Mouse (Mus musculus) intestine, embryonic 14.5 days (tissue): ENCODE measurements around the gene Espn. TPM values are rescaled to one million over a fixed set of nuclear protein-coding genes. Genes with fewer than 3 reads are reported as not detected.

Experiments
- ATAC-seq: fragments of 200-750 bp; cut with Nextera tagmentation; replicated peaks from 2 replicates; pipeline ENCODE4 v1.8.0; 2017; ENCODE audit warnings: low read depth, moderate number of reproducible peaks, moderate TSS enrichment, moderate library complexity; ENCODE audit not compliant: low FRiP score, low TSS enrichment
- DNase-seq: peaks from one replicate; pipeline ENCODE4 v3.0.0-alpha.2; 2018; ENCODE audit warnings: low spot score
- H3K27ac ChIP-seq: fragments of 300-500 bp; sonication (generic); 2 replicates; pipeline ENCODE4 v1.5.1; 2014; ENCODE audit warnings: low read depth, mild to moderate bottlenecking, control low read depth
- H3K27me3 ChIP-seq: fragments of 300-500 bp; sonication (generic); replicated peaks from 2 replicates; pipeline ENCODE4 v1.6.1; 2014; ENCODE audit warnings: low read length, control low read depth; ENCODE audit not compliant: control insufficient read depth, insufficient read depth
- H3K36me3 ChIP-seq: fragments of 300-500 bp; sonication (generic); 2 replicates; pipeline ENCODE4 v1.6.1; 2014; ENCODE audit warnings: low read length, control low read depth; ENCODE audit not compliant: control insufficient read depth, insufficient read depth
- H3K4me1 ChIP-seq: fragments of 300-500 bp; sonication (generic); replicated peaks from 2 replicates; pipeline ENCODE4 v1.6.1; 2014; ENCODE audit warnings: low read length, control low read depth, mixed read lengths; ENCODE audit not compliant: control insufficient read depth, insufficient read depth
- H3K4me2 ChIP-seq: fragments of 300-500 bp; sonication (generic); 2 replicates; pipeline ENCODE4 v1.6.1; 2014; ENCODE audit warnings: low read length
- H3K4me3 ChIP-seq: fragments of 300-500 bp; sonication (generic); 2 replicates; pipeline ENCODE4 v1.5.1; 2014; ENCODE audit warnings: low read depth, low read length, control low read depth, mixed read lengths
- H3K9ac ChIP-seq: fragments of 300-500 bp; sonication (generic); 2 replicates; pipeline ENCODE4 v1.6.1; 2014; ENCODE audit warnings: mild to moderate bottlenecking, low read length
- H3K9me3 ChIP-seq: fragments of 300-500 bp; sonication (generic); 2 replicates; pipeline ENCODE4 v1.6.1; 2016; ENCODE audit warnings: low read length, control low read depth; ENCODE audit not compliant: control insufficient read depth
- WGBS: fragments of 180-500 bp; shearing (Covaris S2); extraction: QIAGEN DNeasy Blood & Tissue Kit; methylation state at CpG from one replicate; pipeline ENCODE4 v1.1.7; 2014; 5-methylcytosine and 5-hydroxymethylcytosine counted together
- polyA plus RNA-seq: library from polyadenylated mRNA; unstranded; fragments of >200 nt; fragmentation: Nextera tagmentation; extraction: Ambion mirVana; gene quantifications from 2 replicates; pipeline ENCODE4 v1.2.1, GENCODE M21; 2014

Gene Espn
- polyA plus RNA-seq, 1 experiment from 2014 or later = 24.2 TPM

DNA sequence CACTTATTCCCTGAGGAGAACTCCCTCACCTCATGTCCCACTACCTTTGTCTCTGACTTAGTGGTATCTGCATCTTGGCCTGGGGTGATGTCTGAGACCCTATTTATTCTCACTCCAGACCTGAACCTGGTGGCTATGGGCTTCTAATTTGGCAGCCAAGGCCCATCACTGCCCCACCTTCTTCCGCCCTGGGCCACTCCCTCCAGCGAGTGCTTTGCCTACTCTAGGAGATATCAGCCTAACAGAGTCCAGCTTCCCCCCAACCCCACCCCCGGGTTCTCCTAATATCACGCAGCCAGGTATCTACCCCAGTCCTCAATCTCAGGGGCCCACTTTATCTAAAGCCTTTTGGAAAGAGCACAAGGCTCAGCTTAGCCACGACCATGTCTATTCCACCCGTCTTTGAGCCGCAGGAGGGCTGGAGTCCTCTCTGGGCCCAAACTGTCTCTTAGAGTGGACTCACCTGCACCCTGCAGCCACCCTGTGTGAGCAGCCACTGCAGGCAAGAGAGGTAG, 663 bp downstream of the Espn start:
- DNase-seq = no peak
- Histone ChIP-seq H3K36me3 (no peaks in the 10 kb centered on the region), H3K27ac (no peak overlapping the region), H3K27me3 (peaks cover 52% of the 10 kb centered on the region), H3K9ac (no peak overlapping the region), H3K4me3 (peak overlapping the region; percentile 33), H3K9me3 (no peaks in the 10 kb centered on the region), H3K4me1 (0 out of 2 replicates have a peak, but pooled peaks cover 3% of the 10 kb centered on the region), H3K4me2 (peak overlapping the region; percentile 59)
- 17% methylated on average over 7 of the region's 7 CpGs for WGBS
- no peak for ATAC-seq

DNA sequence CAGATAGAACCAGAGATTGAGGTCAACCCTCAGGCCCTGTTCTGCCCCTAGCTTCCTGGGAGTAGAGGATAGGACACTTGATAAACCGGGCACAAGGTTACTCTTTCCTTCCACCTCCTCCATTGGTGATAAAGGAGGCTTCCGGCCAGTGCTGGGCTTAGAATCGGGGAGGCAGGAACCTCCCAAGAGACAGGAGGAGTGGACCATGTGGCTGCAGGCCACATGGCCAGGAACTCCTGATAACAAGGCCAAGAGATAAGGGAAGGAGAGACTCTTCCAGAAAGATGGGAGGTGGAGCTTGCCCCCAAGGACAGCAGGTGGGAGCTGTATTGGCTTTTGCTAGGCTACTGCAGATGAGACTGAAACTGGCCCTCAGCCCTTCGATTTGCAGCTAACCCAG, 1.6 kb downstream of the Espn start:
- H3K4me2 ChIP-seq = no peak overlapping the region
- no peaks in the 10 kb centered on the region for H3K9me3 ChIP-seq
- DNase-seq (no peak), ATAC-seq (no peak)
- H3K4me3 ChIP-seq = no peak overlapping the region
- 81% methylated on average over 4 of the region's 4 CpGs for WGBS
- H3K27me3 ChIP-seq = peaks cover 51% of the 10 kb centered on the region
- H3K9ac ChIP-seq = no peak overlapping the region
- 0 out of 2 replicates have a peak, but pooled peaks cover 3% of the 10 kb centered on the region for H3K4me1 ChIP-seq
- H3K36me3 ChIP-seq = no peaks in the 10 kb centered on the region
- H3K27ac ChIP-seq = no peak overlapping the region

DNA sequence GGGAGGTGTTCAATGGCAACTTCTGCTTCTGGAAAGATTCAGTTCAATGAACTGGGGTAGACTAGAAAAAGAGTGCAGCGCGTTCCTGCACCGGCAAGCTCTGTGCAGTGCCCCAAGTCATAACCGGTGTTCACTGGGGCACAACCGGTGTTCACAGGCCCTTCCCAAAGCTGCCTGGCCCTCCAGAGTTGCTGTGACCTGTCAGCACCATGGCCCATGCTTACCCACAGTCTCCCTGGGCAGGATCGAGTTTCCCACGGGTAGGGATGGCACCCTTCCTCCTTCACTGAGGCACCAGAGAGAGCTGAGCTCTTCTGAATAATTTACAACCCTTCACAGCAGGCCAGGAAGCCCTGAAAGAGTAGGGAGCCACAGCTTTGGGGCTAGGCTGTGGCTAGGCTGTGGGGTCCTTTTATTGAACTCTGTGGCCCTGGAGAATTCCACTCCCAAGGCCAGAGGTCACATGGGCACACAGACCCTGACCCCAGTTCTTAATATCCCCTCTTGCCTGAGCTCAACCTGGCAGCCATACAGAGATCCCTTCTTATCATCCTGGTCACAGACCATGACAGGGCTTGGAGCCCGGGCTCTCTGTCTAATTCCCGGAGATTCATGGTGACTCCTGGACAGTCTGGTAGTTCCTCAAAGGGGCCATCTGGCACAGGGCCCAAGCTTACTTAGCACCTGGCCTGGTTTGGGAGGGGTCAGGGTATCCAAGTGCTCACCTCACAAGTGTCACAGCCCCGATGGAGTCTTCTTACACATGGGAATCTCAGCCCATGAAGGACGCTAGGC, 5.9 kb downstream of the Espn start:
- DNase-seq (no peak), ATAC-seq (no peak)
- no peak overlapping the region for H3K4me2 ChIP-seq

DNA sequence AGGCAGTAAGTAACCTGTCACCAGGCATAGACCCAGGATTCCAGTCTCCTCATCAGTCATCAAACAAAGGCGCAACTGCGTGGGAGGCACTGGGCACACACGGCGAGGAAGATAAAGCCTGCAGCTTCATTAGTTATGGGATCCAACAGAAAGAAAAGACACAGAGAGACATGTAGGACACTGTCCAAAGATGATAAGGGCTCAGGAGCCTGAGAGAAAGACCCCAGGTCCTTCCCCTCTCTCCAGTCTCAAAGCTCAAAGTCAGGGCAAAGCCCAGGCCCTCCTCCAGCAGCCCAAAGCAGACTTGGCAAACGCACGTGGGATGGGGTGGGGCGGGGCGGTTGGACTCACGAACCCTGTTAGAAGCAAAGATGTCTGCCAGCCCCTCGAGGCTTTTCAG, 6.7 kb downstream of the Espn start:
- Histone ChIP-seq H3K4me3 (no peak overlapping the region), H3K9me3 (no peaks in the 10 kb centered on the region), H3K4me1 (no peaks in the 10 kb centered on the region), H3K9ac (no peak overlapping the region), H3K36me3 (no peaks in the 10 kb centered on the region), H3K4me2 (no peak overlapping the region), H3K27me3 (peaks cover 30% of the 10 kb centered on the region), H3K27ac (no peak overlapping the region)
- WGBS = 62% methylated on average over 10 of the region's 10 CpGs
- no peak for DNase-seq
- ATAC-seq = no peak

More for the DNA sequence above, 5.9 kb downstream of the Espn start:
- Histone ChIP-seq H3K4me3 (no peak overlapping the region), H3K9me3 (no peaks in the 10 kb centered on the region), H3K36me3 (no peaks in the 10 kb centered on the region), H3K9ac (no peak overlapping the region), H3K27ac (no peak overlapping the region), H3K27me3 (peaks cover 30% of the 10 kb centered on the region), H3K4me1 (no peaks in the 10 kb centered on the region)
- WGBS = 56% methylated on average over 11 of the region's 11 CpGs

DNA sequence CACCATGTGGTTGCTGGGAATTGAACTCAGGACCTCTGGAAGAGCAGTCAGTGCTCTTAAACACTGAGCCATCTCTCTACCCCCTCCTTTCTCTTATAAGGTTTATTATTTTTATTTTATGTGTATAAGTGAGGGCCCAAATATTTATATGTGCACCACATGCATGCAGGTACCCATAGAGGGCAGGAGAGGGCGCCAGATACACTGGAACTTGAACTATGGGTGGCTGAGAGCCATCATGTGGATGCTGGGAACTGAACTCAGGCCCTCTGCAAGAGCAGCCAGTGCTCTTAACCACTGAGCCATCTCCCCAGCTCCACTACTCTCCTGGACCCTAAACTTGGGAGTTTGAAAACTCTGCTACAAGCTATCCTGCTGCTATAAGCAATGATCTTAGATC, 8.5 kb downstream of the Espn start:
- Histone ChIP-seq H3K9ac (no peak overlapping the region), H3K4me3 (no peak overlapping the region), H3K36me3 (no peaks in the 10 kb centered on the region), H3K4me2 (no peak overlapping the region), H3K27me3 (peaks cover 18% of the 10 kb centered on the region), H3K4me1 (0 out of 2 replicates have a peak, but pooled peaks cover 3% of the 10 kb centered on the region), H3K27ac (no peak overlapping the region), H3K9me3 (no peaks in the 10 kb centered on the region)
- DNase-seq (no peak), ATAC-seq (no peak)
- 36% methylated on average over 1 of the region's 1 CpGs for WGBS

DNA sequence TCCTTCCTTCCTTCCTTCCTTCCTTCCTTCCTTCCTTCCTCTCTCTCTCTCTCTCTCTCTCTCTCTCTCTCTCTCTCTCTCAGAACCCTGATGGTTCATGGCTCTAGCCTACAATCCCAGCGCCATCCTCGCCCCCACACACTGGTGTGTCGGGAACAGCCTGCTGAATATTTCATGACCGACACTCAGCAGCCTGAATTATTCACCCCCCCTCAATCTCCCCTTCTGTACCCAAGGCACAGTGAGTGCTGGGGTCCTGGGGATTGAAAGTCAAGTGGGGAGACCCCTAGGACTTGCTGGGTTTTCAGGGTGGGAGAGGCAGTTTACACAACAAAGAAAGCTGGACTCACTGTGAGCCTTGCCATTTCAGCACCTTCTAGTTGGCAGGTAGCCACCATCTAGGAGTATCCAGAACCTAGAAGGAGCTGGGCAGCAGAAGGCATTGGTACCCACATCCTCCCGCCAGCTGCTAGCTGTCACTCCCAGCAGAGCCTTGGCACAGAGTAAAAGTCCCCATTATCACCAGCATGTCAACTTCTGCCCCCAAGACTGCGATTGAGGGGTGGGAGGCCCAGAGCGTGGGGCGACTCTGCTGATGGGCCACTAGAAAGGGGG, 10.5 kb downstream of the Espn start:
- no peak overlapping the region for H3K4me2 ChIP-seq
- H3K27ac ChIP-seq = no peak overlapping the region
- H3K4me3 ChIP-seq = no peak overlapping the region
- ATAC-seq (no peak), DNase-seq (no peak)
- H3K27me3 ChIP-seq = peaks cover 18% of the 10 kb centered on the region
- no peak overlapping the region for H3K9ac ChIP-seq
- H3K9me3 ChIP-seq = no peaks in the 10 kb centered on the region
- 76% methylated on average over 8 of the region's 8 CpGs for WGBS
- H3K4me1 ChIP-seq = 0 out of 2 replicates have a peak, but pooled peaks cover 3% of the 10 kb centered on the region
- H3K36me3 ChIP-seq = no peaks in the 10 kb centered on the region

DNA sequence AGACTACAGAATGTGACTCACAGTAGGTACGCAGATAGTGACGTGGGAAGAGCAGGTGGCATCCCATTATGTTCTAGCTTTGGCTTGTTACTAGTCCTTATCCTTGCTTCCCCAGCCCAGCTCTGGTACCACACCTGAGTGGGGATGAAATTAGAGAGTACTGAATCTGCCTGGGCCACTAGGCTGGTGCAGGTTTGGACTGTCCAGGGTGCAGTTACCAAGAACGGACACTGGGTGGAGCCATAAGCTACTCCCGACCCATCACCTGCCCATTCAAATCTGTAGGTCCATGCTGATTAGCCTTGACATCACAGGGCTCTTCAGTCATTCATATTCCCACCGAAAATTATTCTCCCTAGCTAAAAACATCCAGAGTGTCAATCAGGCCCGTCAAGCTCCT, 11.7 kb downstream of the Espn start:
- H3K27ac ChIP-seq = no peak overlapping the region
- 29% methylated on average over 6 of the region's 6 CpGs for WGBS
- H3K4me1 ChIP-seq = 0 out of 2 replicates have a peak, but pooled peaks cover 3% of the 10 kb centered on the region
- no peak overlapping the region for H3K4me3 ChIP-seq
- no peaks in the 10 kb centered on the region for H3K36me3 ChIP-seq
- H3K9ac ChIP-seq = no peak overlapping the region
- H3K9me3 ChIP-seq = no peaks in the 10 kb centered on the region
- no peak overlapping the region for H3K4me2 ChIP-seq
- H3K27me3 ChIP-seq = peaks cover 18% of the 10 kb centered on the region
- no peak for ATAC-seq
- DNase-seq = peak; percentile 81

DNA sequence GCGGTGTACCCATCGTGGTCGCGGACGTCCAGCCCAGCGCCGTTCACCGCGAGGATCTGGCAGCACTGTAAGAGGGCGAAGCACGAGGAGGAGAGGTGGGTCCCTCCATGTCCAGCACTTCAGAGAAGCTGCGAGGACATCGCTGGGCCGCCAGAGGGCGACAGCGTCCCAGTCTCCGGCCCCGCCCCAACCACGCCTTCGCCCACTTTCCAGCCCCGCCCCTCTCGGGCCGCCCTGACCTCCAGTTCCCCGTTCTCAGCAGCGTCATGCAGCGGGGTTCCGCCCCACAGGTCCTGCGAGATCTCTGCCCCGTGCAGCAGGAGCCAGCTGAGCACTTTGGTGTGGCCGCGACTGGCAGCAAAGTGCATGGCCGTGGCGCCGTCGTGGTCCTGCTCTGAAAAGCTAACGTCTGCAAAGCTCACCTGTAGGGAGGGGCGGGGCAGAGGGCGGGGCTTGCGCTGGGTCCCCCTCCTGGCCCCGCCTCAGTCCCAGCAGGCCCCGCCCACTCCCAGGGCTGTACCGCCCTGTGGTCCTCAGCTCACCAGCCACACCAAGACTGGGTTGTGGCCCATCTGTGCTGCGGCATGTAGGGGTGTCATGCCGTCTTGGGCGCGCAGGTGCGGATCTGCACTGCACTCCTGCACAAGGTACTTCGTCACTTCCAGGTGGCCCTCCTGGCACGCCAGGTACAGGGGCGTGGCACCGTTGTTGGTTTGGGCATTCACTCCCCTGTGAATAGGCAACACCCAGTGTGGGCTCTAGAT, 13.5 kb downstream of the Espn start:
- Histone ChIP-seq H3K4me3 (peak overlapping the region; percentile 43), H3K4me2 (peak overlapping the region; percentile 64), H3K27ac (no peak overlapping the region), H3K9ac (no peak overlapping the region), H3K9me3 (no peaks in the 10 kb centered on the region), H3K27me3 (peaks cover 25% of the 10 kb centered on the region), H3K36me3 (no peaks in the 10 kb centered on the region), H3K4me1 (0 out of 2 replicates have a peak, but pooled peaks cover 3% of the 10 kb centered on the region)
- DNase-seq (peak; percentile 94), ATAC-seq (peak; percentile 84)
- 3% methylated on average over 50 of the region's 51 CpGs for WGBS
